Mouse (Mus musculus) ES-E14 (cell line): ENCODE measurements around the gene Myo16.

Source experiments
- CHD2 ChIP-seq: IDR thresholded peaks from 2 replicates; pipeline ENCODE4 v1.6.1; 2014; ENCODE audit warnings: mild to moderate bottlenecking, low read depth, low read length, inconsistent platforms
- HCFC1 ChIP-seq: IDR thresholded peaks from 2 replicates; pipeline ENCODE4 v1.6.1; 2012; ENCODE audit warnings: low read length, inconsistent platforms, borderline replicate concordance; ENCODE audit not compliant: insufficient read depth
- MAFK ChIP-seq: IDR thresholded peaks from 2 replicates; pipeline ENCODE4 v1.6.1; 2014; ENCODE audit warnings: mild to moderate bottlenecking, low read depth, low read length, inconsistent platforms; ENCODE audit not compliant: insufficient read depth

- TF ChIP-seq MAFK (no peak), HCFC1 (no peak), CHD2 (no peak)
These were observed 411.7 kb downstream of the Myo16 start for GRCm38 (mm10) chr8:10565231-10566029.
